Mouse (Mus musculus): ENCODE measurements at regions not wholly inside any gene's neighbourhood (a gene's known extent, or its start where the extent isn't known, plus 50 kb on each side); places are given as distances from the start of the nearest gene placed in this dataset.

GRCm38 (mm10) chr7:90059629-90060301 lies 70.2 kb upstream of the Picalm start:
- WGBS = 58% methylated on average over 6 of the region's 6 CpGs
- Histone ChIP-seq H3K4me3 (no peak overlapping the region), H3K27me3 (replicated peaks) (no peaks in the 10 kb centered on the region), H3K4me2 (peak overlapping the region; percentile 40), H3K4me1 (replicated peaks) (peaks cover 25% of the 10 kb centered on the region), H3K9ac (0 out of 2 replicates have a peak overlapping the region, but pooled peaks have one; percentile 0), H3K9me3 (replicated peaks) (no peaks in the 10 kb centered on the region), H3K27ac (ENCODE audit: poor library complexity, severe bottlenecking) (no peak overlapping the region), H3K36me3 (no peaks in the 10 kb centered on the region)
- no peak for ATAC-seq (ENCODE audit: insufficient number of reproducible peaks, low FRiP score)

DNA sequence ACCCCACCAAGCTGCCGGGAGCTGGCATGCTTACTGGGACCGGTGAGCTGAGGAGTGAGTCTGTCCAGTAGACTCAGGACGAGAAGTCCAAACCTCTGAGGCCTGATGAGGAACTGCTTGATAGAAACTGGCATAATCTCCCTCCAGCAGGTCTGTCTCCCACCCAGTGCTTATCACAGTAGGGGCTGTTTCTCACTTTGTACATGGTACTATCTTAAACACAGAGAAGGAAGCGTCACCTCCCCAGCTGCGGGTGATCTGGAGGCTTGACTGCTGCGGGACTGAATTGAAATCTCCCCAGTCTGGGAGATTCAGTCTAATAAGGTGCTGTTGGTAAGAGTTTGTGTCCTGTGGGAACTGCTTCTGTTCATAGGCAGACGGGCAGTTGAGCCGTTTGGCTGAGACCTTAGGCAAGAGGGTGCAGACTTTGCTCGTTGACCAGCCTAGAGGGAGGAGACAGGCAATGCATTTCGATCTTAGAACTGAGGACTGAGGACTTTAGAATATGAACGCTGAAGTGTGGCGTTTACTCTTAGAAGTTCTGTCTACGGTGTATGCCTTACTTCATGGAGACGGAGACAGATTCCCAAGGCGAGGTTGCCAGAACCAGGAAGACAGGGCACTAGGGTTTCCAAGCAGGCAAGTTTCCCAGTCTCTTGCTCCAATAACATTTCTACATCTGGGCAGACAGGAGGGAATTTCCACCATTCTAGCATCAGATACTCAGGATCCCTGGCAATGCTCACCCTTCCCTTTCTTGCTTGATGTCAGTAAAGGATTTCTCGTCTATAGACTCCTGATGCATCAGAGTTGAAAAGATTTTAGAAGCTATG lies 69.5 kb upstream of the Picalm start:
- H3K4me1 ChIP-seq (replicated peaks) = peaks cover 25% of the 10 kb centered on the region
- H3K27ac ChIP-seq (ENCODE audit: poor library complexity, severe bottlenecking) = no peak overlapping the region
- peak overlapping the region; percentile 40 for H3K4me2 ChIP-seq
- no peaks in the 10 kb centered on the region for H3K36me3 ChIP-seq
- 36% methylated on average over 16 of the region's 16 CpGs for WGBS
- H3K27me3 ChIP-seq (replicated peaks) = no peaks in the 10 kb centered on the region
- 0 out of 2 replicates have a peak overlapping the region, but pooled peaks have one; percentile 0 for H3K9ac ChIP-seq
- no peak overlapping the region for H3K4me3 ChIP-seq
- no peaks in the 10 kb centered on the region for H3K9me3 ChIP-seq (replicated peaks)
- peak; percentile 83 for ATAC-seq (ENCODE audit: insufficient number of reproducible peaks, low FRiP score)

- no peak overlapping the region for H3K9ac ChIP-seq
- no peaks in the 10 kb centered on the region for H3K9me3 ChIP-seq (replicated peaks)
- H3K27me3 ChIP-seq (replicated peaks) = no peaks in the 10 kb centered on the region
- H3K4me3 ChIP-seq = no peak overlapping the region
- peaks cover 25% of the 10 kb centered on the region for H3K4me1 ChIP-seq (replicated peaks)
- no peaks in the 10 kb centered on the region for H3K36me3 ChIP-seq
- H3K27ac ChIP-seq (ENCODE audit: poor library complexity, severe bottlenecking) = no peak overlapping the region
- ATAC-seq (ENCODE audit: insufficient number of reproducible peaks, low FRiP score) = no peak
- H3K4me2 ChIP-seq = no peak overlapping the region
- WGBS = 66% methylated on average over 7 of the region's 7 CpGs
Measured at GRCm38 (mm10) chr7:90061701-90062100, 68.3 kb upstream of the Picalm start.

DNA sequence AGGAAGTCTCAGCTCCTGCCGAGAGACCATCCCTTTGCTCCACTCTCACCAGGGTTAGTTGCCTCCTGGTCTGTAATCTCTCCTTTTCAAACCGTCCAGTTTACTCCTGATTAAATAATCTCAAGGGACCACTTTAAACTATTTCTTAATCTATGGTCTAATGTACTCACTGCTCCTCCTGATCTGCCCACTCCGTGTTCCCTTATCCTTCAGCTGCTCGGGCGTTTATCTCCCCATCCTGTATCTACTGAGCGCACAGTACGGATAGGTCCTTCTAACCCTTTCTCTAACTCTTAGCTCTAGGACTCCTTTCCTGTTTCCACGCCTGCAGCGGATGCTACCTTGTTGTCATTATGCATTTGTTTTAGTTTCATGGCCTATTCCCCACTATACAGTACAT lies 67.1 kb upstream of the Picalm start:
- H3K27ac ChIP-seq (ENCODE audit: poor library complexity, severe bottlenecking) = no peak overlapping the region
- no peak overlapping the region for H3K9ac ChIP-seq
- WGBS = 40% methylated on average over 9 of the region's 9 CpGs
- ATAC-seq (ENCODE audit: insufficient number of reproducible peaks, low FRiP score) = peak; percentile 66; the same call in 1 of the 2 replicates
- H3K4me3 ChIP-seq = no peak overlapping the region
- no peak overlapping the region; the same call in 1 of the 2 replicates for H3K4me2 ChIP-seq
- H3K9me3 ChIP-seq (replicated peaks) = no peaks in the 10 kb centered on the region
- peaks cover 25% of the 10 kb centered on the region for H3K4me1 ChIP-seq (replicated peaks)
- H3K27me3 ChIP-seq (replicated peaks) = no peaks in the 10 kb centered on the region
- H3K36me3 ChIP-seq = no peaks in the 10 kb centered on the region

DNA sequence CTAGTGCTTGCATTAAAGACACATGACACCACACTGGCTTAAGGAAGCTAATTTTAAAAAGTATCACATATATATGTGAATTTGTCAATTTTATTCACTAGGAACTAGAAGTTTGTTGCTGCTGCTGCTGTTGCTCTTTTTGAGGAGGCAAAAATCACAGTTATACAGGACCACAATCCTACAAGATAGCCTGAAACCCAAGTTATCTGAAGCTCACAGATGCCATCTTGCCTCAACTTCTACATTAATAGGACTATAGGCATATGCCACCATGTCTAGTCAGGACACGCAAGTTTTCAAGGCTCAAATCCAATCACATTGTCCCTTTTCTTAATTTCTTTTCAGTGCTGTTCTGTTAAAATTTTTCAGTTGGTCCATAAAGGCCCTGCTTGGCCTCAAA lies 65.8 kb upstream of the Picalm start:
- 80% methylated on average over 1 of the region's 1 CpGs for WGBS
- ATAC-seq (ENCODE audit: insufficient number of reproducible peaks, low FRiP score) = no peak
- Histone ChIP-seq H3K27me3 (replicated peaks) (no peaks in the 10 kb centered on the region), H3K27ac (ENCODE audit: poor library complexity, severe bottlenecking) (no peak overlapping the region), H3K4me3 (no peak overlapping the region), H3K4me2 (no peak overlapping the region), H3K36me3 (no peaks in the 10 kb centered on the region), H3K9me3 (replicated peaks) (no peaks in the 10 kb centered on the region), H3K4me1 (replicated peaks) (peaks cover 30% of the 10 kb centered on the region), H3K9ac (no peak overlapping the region)

- no peaks in the 10 kb centered on the region for H3K9me3 ChIP-seq (replicated peaks)
- WGBS = 62% methylated on average over 9 of the region's 9 CpGs
- no peak for ATAC-seq (ENCODE audit: insufficient number of reproducible peaks, low FRiP score)
- no peak overlapping the region for H3K9ac ChIP-seq
- H3K36me3 ChIP-seq = no peaks in the 10 kb centered on the region
- H3K4me3 ChIP-seq = no peak overlapping the region
- H3K27me3 ChIP-seq (replicated peaks) = no peaks in the 10 kb centered on the region
- no peak overlapping the region for H3K4me2 ChIP-seq
- H3K4me1 ChIP-seq (replicated peaks) = peaks cover 18% of the 10 kb centered on the region
- H3K27ac ChIP-seq (ENCODE audit: poor library complexity, severe bottlenecking) = no peak overlapping the region
Measured at GRCm38 (mm10) chr7:90065269-90065955, 64.6 kb upstream of the Picalm start.

- WGBS = 77% methylated on average over 5 of the region's 5 CpGs
- Histone ChIP-seq H3K4me2 (no peak overlapping the region), H3K27me3 (replicated peaks) (no peaks in the 10 kb centered on the region), H3K36me3 (no peaks in the 10 kb centered on the region), H3K4me3 (no peak overlapping the region), H3K9me3 (replicated peaks) (no peaks in the 10 kb centered on the region), H3K4me1 (replicated peaks) (peaks cover 13% of the 10 kb centered on the region), H3K9ac (no peak overlapping the region), H3K27ac (ENCODE audit: poor library complexity, severe bottlenecking) (no peak overlapping the region)
- ATAC-seq (ENCODE audit: insufficient number of reproducible peaks, low FRiP score) = no peak
Measured at GRCm38 (mm10) chr7:90066275-90066674, 63.7 kb upstream of the Picalm start.

- Histone ChIP-seq H3K9ac (no peak overlapping the region), H3K27me3 (replicated peaks) (no peaks in the 10 kb centered on the region), H3K4me3 (no peak overlapping the region), H3K9me3 (replicated peaks) (0 out of 2 replicates have a peak, but pooled peaks cover 2% of the 10 kb centered on the region), H3K36me3 (no peaks in the 10 kb centered on the region), H3K4me2 (no peak overlapping the region), H3K4me1 (replicated peaks) (peaks cover 5% of the 10 kb centered on the region; the same call in 1 of the 2 replicates), H3K27ac (ENCODE audit: poor library complexity, severe bottlenecking) (no peak overlapping the region)
- peak; percentile 25; the same call in 1 of the 2 replicates for ATAC-seq (ENCODE audit: insufficient number of reproducible peaks, low FRiP score)
- 81% methylated on average over 3 of the region's 3 CpGs for WGBS
Measured at GRCm38 (mm10) chr7:90067961-90068665, 61.9 kb upstream of the Picalm start.

DNA sequence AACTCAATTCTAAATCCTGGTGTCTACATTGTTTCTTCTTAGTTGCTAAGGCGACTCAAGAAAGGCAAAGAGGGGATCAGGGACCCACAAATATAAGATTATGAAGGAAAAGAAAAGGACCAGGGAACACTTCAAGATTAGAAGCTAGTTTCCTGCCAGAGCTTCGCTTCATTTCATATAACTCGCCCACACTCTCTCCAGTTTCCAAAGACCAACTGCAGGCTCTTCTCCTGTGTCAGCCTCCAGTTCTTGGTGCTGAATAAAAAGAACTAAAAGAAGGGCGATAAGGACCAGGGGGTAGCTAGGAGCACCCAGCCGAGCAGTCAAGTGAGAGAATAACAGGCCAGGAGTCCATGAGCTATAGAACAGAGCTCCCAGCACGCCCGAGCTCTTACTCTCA lies 59.7 kb upstream of the Picalm start:
- WGBS = 73% methylated on average over 7 of the region's 7 CpGs
- Histone ChIP-seq H3K4me2 (no peak overlapping the region), H3K27ac (ENCODE audit: poor library complexity, severe bottlenecking) (no peak overlapping the region), H3K4me1 (replicated peaks) (peaks cover 5% of the 10 kb centered on the region; the same call in 1 of the 2 replicates), H3K4me3 (no peak overlapping the region), H3K9me3 (replicated peaks) (0 out of 2 replicates have a peak, but pooled peaks cover 2% of the 10 kb centered on the region), H3K9ac (no peak overlapping the region), H3K27me3 (replicated peaks) (no peaks in the 10 kb centered on the region), H3K36me3 (no peaks in the 10 kb centered on the region)
- ATAC-seq (ENCODE audit: insufficient number of reproducible peaks, low FRiP score) = no peak

DNA sequence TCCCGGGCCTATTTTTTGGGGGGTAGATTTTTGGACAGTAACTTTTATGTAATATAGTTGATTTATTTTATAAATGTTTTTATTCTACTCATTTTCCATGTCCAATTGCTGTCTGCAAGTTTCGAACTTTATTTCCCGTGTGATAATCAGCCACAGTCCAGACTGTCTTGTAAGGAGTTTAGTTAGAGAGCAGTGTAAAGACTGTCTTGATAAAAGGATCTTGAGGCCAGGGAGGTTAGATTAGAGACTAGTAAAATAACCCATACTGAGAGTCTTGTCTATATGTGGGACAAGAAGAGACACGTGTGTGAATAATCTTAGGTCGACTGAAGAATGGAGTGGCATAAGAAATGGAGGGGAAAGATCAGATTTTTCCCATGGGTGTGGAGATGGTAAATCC lies 56.1 kb upstream of the Picalm start:
- H3K4me2 ChIP-seq = no peak overlapping the region
- H3K27ac ChIP-seq (ENCODE audit: poor library complexity, severe bottlenecking) = no peak overlapping the region

More for the DNA sequence above, 56.1 kb upstream of the Picalm start:
- no peaks in the 10 kb centered on the region for H3K36me3 ChIP-seq
- ATAC-seq (ENCODE audit: insufficient number of reproducible peaks, low FRiP score) = no peak
- H3K4me3 ChIP-seq = no peak overlapping the region
- no peaks in the 10 kb centered on the region for H3K4me1 ChIP-seq (replicated peaks)
- 0 out of 2 replicates have a peak, but pooled peaks cover 2% of the 10 kb centered on the region for H3K9me3 ChIP-seq (replicated peaks)
- WGBS = 77% methylated on average over 5 of the region's 5 CpGs
- no peak overlapping the region for H3K9ac ChIP-seq
- H3K27me3 ChIP-seq (replicated peaks) = no peaks in the 10 kb centered on the region
